Mouse (Mus musculus) T-helper 17 cell (primary cell): ENCODE measurements at regions not wholly inside any gene's neighbourhood (a gene's known extent, or its start where the extent isn't known, plus 50 kb on each side); places are given as distances from the start of the nearest gene placed in this dataset.
"Not testable (repeated sequence)": the region's sequence is repeated elsewhere in the genome, so short reads cannot be mapped to it uniquely, and the experiment has no call there.

Experiments
- in situ Hi-C, 2 experiments: fragments of 300-600 bp; cut with MboI, MseI; formaldehyde crosslinking; loops; 1 replicate in 1 of 2; 2 replicates in 1 of 2; pipeline ENCODE4 v1.15.1; 2025; ENCODE audit warnings: high pct_unique_total_duplicates in 2 of 2

- in situ Hi-C loops: no loop called here
Measured at GRCm38 (mm10) chr10:26576153-26576552, 177.1 kb upstream of the Arhgap18 start.

- in situ Hi-C loops: no loop called here
Measured at GRCm38 (mm10) chr10:26577087-26577486, 176.1 kb upstream of the Arhgap18 start.

- in situ Hi-C loops: no loop called here
Measured at GRCm38 (mm10) chr10:26585106-26585505, 168.1 kb upstream of the Arhgap18 start.

GRCm38 (mm10) chr10:26607081-26607480, 146.1 kb upstream of the Arhgap18 start:
- in situ Hi-C loops: not testable (repeated sequence)

- in situ Hi-C loops: no loop called here
Measured at GRCm38 (mm10) chr10:26611246-26611645, 142.0 kb upstream of the Arhgap18 start.

- in situ Hi-C loops: no loop called here
Measured at GRCm38 (mm10) chr10:26630196-26630760, 122.9 kb upstream of the Arhgap18 start.

GRCm38 (mm10) chr10:26632266-26632665, 121.0 kb upstream of the Arhgap18 start:
- in situ Hi-C loops: no loop called here

GRCm38 (mm10) chr10:26637459-26637858, 115.8 kb upstream of the Arhgap18 start:
- in situ Hi-C loops: no loop called here

GRCm38 (mm10) chr10:26638056-26638455, 115.2 kb upstream of the Arhgap18 start:
- in situ Hi-C loops: no loop called here

GRCm38 (mm10) chr10:26639118-26639517, 114.1 kb upstream of the Arhgap18 start:
- in situ Hi-C loops: no loop called here

- in situ Hi-C loops: loop anchor here in 1 of 2 experiments (10.0 kb wide), 1 partner anchor 1722 kb away; no protein-coding TSS in a partner anchor
Measured at GRCm38 (mm10) chr10:26653103-26653502, 100.1 kb upstream of the Arhgap18 start.

- in situ Hi-C loops: no loop called here
Measured at GRCm38 (mm10) chr10:26664270-26664669, 89.0 kb upstream of the Arhgap18 start.

GRCm38 (mm10) chr10:26679500-26680227, 73.6 kb upstream of the Arhgap18 start:
- in situ Hi-C loops: loop anchor here (10.0 to 25.0 kb wide), 2 partner anchors 992 to 1515 kb away; no protein-coding TSS in a partner anchor

- in situ Hi-C loops: loop anchor here (5.0 to 25.0 kb wide), 2 partner anchors 312 to 1007 kb away; no protein-coding TSS in a partner anchor
Measured at GRCm38 (mm10) chr10:26694761-26695160, 58.5 kb upstream of the Arhgap18 start.

GRCm38 (mm10) chr10:26695212-26695933, 57.8 kb upstream of the Arhgap18 start:
- in situ Hi-C loops: loop anchor here in 1 of 2 experiments (25.0 kb wide), 1 partner anchor 1008 kb away; no protein-coding TSS in a partner anchor
